In the genomic region with DNA sequence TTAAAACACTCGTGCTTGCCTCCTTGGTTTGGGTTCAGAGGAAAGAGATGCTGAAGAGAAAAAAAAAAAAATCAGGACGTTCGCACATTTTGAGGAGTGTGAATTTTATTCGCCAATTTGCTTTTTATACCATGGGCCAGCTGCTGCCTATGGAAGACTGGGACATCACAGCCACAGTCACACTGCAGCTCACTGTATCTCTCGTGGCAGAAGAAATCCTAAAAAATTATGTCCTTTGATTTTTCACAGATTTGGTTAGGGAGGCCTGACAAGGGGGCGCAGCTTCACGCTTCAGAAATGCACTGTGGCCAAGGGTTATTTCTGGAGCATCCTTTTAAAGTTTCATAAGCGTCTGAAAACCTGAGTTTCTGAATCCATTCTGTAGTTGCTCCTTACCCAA, we compare ENCODE assay signal across 16 mouse cellular contexts.
DNase-seq lines count a peak whose midpoint lies in the region; ATAC-seq and TF ChIP-seq lines count a peak whose summit lies in the region.
"Had no signal": no experiment of that assay in that cellular context is flagged by ENCODE, and none has a peak within 500 bp of the region (broad histone marks: within the 10 kb centered on the region; RNA-seq: fewer than 3 reads in every experiment).

No protein-coding gene starts in this region.

- intact Hi-C loops in left cerebral cortex, postnatal 14 days (cut with DNase I): loop anchor here (5.0 kb wide), 1 partner anchor 69 kb away; no protein-coding TSS in a partner anchor

- DNase-seq in forebrain, postnatal 0 days: peak; percentile 68
- no peak for DNase-seq in forebrain, embryonic 10.5 days (ENCODE audit: extremely low spot score, low spot score)
- peak; percentile 51 for DNase-seq in brain, embryonic 18.5 days (ENCODE audit: low read depth, low spot score)
- peak; percentile 58 to 86 for DNase-seq in left cerebral cortex, postnatal 14 days (ENCODE audit: low spot score in 2 of 2)
- DNase-seq in right cerebral cortex, postnatal 36 days (ENCODE audit: low spot score in 2 of 2): peak; percentile 62 to 83
- no peak for DNase-seq in kidney, postnatal 25 days
- no peak for DNase-seq in lung, postnatal 14 days
- DNase-seq: adrenal gland, postnatal 14 days; cerebellum, adult 8-10 months; thymus, postnatal 25 days had no signal

- no peak overlapping the region for H3K9ac ChIP-seq in forebrain, postnatal 0 days
- H3K9ac ChIP-seq: heart, embryonic 12.5 days; hindbrain, embryonic 15.5 days; liver, embryonic 15.5 days had no signal

- H3K4me1 ChIP-seq in forebrain, postnatal 0 days (ENCODE audit: insufficient read depth): no peaks in the 10 kb centered on the region; the same call in 1 of the 2 replicates
- no peaks in the 10 kb centered on the region for H3K4me1 ChIP-seq in forebrain, embryonic 10.5 days
- H3K4me1 ChIP-seq: heart, embryonic 12.5 days; hindbrain, embryonic 15.5 days; liver, embryonic 15.5 days had no signal

- 63% methylated on average over 8 of the region's 8 CpGs for WGBS in forebrain, postnatal 0 days
- WGBS in forebrain, embryonic 10.5 days: 93% methylated on average over 8 of the region's 8 CpGs

- ATAC-seq in forebrain, postnatal 0 days: peak; percentile 89
- ATAC-seq: intestine, embryonic 16.5 days; lung, postnatal 0 days had no signal

- no peaks in the 10 kb centered on the region for H3K36me3 ChIP-seq in forebrain, postnatal 0 days (ENCODE audit: insufficient read depth)
- no peaks in the 10 kb centered on the region for H3K36me3 ChIP-seq in forebrain, embryonic 10.5 days (replicated peaks)
- H3K36me3 ChIP-seq: heart, embryonic 12.5 days; hindbrain, embryonic 15.5 days; liver, embryonic 15.5 days had no signal

- H3K9me3 ChIP-seq in forebrain, postnatal 0 days (ENCODE audit: low read length): no peaks in the 10 kb centered on the region
- no peaks in the 10 kb centered on the region for H3K9me3 ChIP-seq in forebrain, embryonic 10.5 days
- H3K9me3 ChIP-seq: heart, embryonic 12.5 days; hindbrain, embryonic 15.5 days; liver, embryonic 15.5 days had no signal

- H3K27ac ChIP-seq in forebrain, postnatal 0 days (ENCODE audit: low read depth, low read length): peak overlapping the region; percentile 31
- H3K27ac ChIP-seq in forebrain, embryonic 10.5 days: no peak overlapping the region
- H3K27ac ChIP-seq: hindbrain, embryonic 15.5 days; kidney, postnatal 0 days; liver, embryonic 15.5 days had no signal

- no peaks in the 10 kb centered on the region for H3K27me3 ChIP-seq in forebrain, postnatal 0 days (ENCODE audit: insufficient read depth, low read length)
- H3K27me3 ChIP-seq in forebrain, embryonic 10.5 days (ENCODE audit: poor library complexity, severe bottlenecking): no peaks in the 10 kb centered on the region
- H3K27me3 ChIP-seq: heart, embryonic 12.5 days; hindbrain, embryonic 15.5 days; liver, embryonic 15.5 days had no signal

- no peak overlapping the region for H3K4me3 ChIP-seq in forebrain, postnatal 0 days (ENCODE audit: low read depth, low read length)
- H3K4me3 ChIP-seq in forebrain, embryonic 10.5 days: no peak overlapping the region
- H3K4me3 ChIP-seq: heart, embryonic 12.5 days; hindbrain, embryonic 15.5 days; liver, embryonic 15.5 days had no signal

- no peak for TF ChIP-seq CTCF in forebrain, postnatal 0 days (IDR thresholded peaks at IDR 0.05; ENCODE audit: low read depth)

- H3K4me2 ChIP-seq in forebrain, postnatal 0 days (ENCODE audit: low read depth): no peak overlapping the region
- H3K4me2 ChIP-seq: heart, embryonic 12.5 days; hindbrain, embryonic 15.5 days; liver, embryonic 15.5 days had no signal

Comparison
In these comparisons a context has a peak if more than half of its experiments do, and no peak if none do; other contexts are left out.
1. DNase-seq: peak in forebrain, postnatal 0 days (single experiment), brain, embryonic 18.5 days (single experiment), left cerebral cortex, postnatal 14 days (2 of 2) and right cerebral cortex, postnatal 36 days (2 of 2); none in forebrain, embryonic 10.5 days (single experiment), kidney, postnatal 25 days (0 of 2) and lung, postnatal 14 days (single experiment).